Mouse (Mus musculus) left cerebral cortex, adult 9 months (tissue): Measurements from ENCODE around the gene Tas2r118.

Experiments used
- DNase-seq, 2 experiments: peaks; one replicate each; pipeline ENCODE4 v3.0.0; 2022; ENCODE audit warnings: low spot score in 2 of 2

Tas2r118 gene

DNA sequence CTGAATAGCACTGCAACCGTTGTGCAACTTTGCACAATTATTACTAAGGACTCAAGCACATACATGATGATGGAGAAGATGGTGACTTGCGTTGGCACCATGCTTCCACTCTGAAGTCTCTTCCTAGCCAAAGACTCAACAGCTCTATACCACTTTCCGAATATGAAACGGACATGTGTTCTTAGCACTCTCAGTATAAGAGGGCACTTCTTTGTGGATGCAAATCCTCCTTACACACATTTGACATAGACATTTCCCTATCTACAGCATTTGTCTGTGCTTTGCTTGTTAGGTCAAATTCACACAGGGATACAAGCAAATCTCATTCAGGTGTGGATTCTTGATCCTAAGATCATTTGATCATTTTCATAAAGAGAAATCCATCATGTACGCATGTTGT, at the start of gene Tas2r118:
TSS of gene Tas2r118 (minus strand) at position 101 of the 400 bp plus-strand sequence.
- DNase-seq = no peak

DNA sequence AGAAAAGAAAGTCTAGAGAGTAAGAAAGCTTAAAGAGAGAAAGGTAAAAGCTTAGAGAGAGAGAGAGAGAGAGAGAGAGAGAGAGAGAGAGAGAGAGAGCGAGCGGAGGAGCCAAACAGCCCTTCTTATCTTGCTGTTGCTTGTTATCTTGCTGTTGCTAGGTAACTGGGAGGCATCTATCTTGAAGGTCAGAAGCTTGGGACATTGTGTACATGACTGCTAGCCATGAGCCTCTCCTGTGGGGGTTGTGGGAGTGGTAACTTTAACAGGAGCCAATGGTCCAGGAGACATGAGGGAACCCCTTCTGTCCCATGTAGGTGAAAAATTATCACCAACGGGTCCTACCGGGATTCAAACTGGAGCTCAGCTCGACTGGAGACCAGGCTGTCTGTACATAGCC, 48.5 kb upstream of the Tas2r118 start:
- DNase-seq = no peak

- DNase-seq = peak in 1 of 2 experiments; percentile 13
These were observed 23.4 kb upstream of the Tas2r118 start for GRCm38 (mm10) chr6:23993276-23993675.

GRCm38 (mm10) chr6:23990687-23991387, 21.0 kb upstream of the Tas2r118 start:
- no peak for DNase-seq

GRCm38 (mm10) chr6:23986293-23986692, 16.4 kb upstream of the Tas2r118 start:
- DNase-seq = no peak

GRCm38 (mm10) chr6:23966980-23967379, 2.9 kb downstream of the Tas2r118 start:
- DNase-seq = peak; percentile 22 to 27

- no peak for DNase-seq
These were observed 3.9 kb downstream of the Tas2r118 start for GRCm38 (mm10) chr6:23965925-23966324.

GRCm38 (mm10) chr6:23963741-23964140, 6.1 kb downstream of the Tas2r118 start:
- no peak for DNase-seq

GRCm38 (mm10) chr6:23940776-23941175, 29.1 kb downstream of the Tas2r118 start:
- no peak for DNase-seq

GRCm38 (mm10) chr6:23938575-23939488, 31.0 kb downstream of the Tas2r118 start:
- no peak for DNase-seq

DNA sequence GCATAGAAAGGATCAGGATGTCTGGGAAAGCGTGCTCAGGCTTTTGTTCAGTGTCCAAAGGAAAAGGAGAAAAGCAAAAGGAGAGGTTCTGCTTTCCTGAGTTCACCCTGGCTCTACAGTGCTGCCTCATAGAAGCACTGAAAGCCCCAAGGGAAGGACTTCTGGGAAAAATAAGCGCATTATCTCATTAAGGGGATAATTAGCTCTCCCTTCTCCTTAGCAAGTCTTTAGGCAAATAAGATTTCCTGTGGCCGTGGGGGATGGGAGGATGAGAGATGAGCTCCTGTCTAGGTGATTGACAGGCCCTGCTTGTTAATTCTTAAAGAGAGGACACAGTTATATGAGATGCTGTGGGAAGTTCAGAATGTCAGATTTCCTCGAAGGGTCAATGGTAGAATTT, 33.4 kb downstream of the Tas2r118 start:
- DNase-seq = no peak

GRCm38 (mm10) chr6:23923806-23924205, 46.1 kb downstream of the Tas2r118 start:
- DNase-seq = no peak
